Mouse (Mus musculus) retina, embryonic 14.5 days (tissue): ENCODE measurements at regions not wholly inside any gene's neighbourhood (a gene's known extent, or its start where the extent isn't known, plus 50 kb on each side); places are given as distances from the start of the nearest gene placed in this dataset.
"Not testable (repeated sequence)": the region's sequence is repeated elsewhere in the genome, so short reads cannot be mapped to it uniquely, and the experiment has no call there.

Experiments used
- DNase-seq: peaks from one replicate; pipeline ENCODE4 v3.0.0-alpha.2; 2015; ENCODE audit warnings: low spot score

DNA sequence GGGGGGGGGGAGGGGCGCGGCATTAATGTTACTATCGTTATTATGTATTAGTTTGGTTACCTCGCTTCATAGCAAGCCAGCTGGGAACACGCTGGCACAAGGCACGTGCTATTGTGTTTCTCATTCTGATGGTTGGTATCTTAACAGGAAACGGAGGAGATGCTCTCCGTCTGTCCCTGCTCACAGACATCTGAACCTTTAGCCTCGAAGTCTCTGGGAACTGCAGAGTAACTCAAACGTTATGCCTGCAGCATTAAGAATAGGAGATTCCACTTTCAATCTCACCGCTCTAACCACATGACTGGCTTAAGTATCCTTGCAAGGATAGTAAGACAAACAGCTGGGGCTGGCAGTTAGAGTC, 80.0 kb downstream of the Nfkbiz start:
- no peak for DNase-seq

DNA sequence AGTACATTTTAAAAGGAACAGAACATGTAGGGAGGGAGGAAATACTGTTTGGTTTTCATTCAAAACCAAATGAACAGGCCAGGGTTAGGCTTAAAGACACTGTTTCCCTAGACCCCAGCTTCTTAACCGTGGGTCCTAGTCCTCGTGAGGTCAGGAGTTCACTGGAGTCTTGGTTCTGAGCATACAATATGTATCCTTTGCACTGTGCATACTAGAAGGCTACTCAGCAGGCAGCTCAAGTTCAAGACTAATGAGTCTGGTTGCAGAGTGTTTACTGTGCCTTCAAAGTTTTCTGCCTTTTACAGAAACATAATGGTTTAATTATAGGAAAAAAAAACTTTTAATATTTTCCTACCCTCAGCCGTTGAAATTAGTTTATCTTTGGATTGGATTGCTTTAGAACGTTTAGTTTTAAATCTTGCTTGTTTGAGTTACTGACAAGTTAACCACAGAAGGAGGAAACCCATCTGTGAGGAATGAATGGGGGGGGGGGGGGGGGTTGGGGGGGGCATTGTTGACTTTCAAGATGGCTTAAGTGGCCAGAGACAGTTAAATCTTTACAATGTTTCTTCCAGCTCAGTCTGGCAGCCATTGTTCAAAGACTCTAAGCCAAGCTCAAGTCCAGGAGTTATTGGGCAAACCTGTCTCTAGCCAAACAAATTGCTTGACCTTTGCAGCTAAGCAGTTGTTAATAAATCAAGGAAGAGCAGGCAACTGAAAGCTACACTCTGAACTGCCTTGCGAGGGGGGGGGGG, 80.6 kb downstream of the Nfkbiz start:
- DNase-seq = no peak

DNA sequence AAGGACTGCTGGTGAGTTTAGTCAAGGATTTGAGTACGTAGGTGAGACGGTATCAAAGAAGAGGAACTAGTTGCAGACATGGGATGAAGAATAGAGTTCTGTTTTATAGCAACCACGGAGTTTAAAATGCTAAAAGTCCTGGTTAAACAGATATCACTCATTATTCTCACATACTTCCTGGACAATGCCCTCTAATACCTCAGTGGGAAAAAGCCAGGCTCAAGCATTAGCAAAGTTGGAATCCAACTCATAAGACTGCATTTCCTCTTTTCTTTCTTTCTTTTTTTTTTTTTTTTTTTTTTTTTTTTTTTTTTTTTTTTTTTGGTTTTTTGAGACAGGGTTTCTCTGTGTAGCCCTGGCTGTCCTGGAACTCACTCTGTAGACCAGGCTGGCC, 81.3 kb downstream of the Nfkbiz start:
- DNase-seq = not testable (repeated sequence)

DNA sequence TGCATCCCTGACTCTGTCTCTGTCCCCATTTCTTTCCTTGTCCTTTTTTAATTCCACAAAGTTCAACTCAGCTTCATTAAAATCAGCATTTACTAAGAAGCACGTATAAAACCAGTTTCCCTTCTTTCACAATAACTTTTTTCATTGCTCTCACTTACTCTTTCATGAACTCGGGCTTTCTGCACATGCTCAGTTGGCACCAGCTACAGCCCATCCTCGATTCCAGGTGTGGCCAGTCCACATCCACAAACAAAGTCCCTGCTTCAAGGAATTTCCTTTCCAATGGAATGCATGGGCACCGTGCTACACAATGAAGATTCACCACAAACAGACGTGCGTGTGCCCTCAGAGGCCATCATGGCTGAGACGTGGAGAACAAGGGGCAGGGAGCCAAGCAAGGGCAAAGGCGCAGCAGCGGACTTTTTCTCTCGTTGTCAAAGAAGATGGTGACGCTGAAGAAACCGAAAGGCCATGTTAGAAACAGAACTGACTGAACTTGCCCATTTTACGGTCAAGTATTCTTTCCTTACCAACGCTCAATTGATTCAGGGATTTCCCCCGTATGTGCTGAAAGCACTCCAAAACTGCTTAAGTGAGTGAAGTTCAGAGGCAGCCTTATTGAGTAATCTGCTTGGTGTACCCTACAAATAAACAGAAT, 81.8 kb downstream of the Nfkbiz start:
- DNase-seq = no peak

DNA sequence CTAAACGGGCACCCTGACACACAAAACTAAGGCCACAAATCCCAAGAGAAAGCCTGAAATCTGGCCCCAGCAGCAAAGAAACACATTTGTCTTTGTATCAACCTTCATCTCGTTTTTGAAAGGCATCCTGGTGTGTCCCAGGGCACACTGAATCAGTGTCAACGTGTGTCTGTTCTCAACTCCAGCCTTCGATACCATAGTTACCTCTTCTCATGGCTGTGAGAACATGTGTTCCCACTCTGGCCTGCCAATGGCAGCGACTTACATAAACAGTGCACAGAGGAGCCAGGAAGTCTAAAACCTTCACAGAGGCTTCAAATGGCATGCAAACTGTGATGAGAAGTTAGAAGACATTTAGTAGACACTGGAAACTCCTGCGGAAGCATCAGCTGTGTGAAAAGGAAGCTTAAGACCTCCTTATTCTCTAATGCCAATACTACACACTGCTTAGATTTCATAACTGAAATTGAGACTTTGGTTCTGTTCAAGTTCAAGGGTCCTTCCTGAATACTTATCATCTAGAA, 83.3 kb downstream of the Nfkbiz start:
- no peak for DNase-seq

DNA sequence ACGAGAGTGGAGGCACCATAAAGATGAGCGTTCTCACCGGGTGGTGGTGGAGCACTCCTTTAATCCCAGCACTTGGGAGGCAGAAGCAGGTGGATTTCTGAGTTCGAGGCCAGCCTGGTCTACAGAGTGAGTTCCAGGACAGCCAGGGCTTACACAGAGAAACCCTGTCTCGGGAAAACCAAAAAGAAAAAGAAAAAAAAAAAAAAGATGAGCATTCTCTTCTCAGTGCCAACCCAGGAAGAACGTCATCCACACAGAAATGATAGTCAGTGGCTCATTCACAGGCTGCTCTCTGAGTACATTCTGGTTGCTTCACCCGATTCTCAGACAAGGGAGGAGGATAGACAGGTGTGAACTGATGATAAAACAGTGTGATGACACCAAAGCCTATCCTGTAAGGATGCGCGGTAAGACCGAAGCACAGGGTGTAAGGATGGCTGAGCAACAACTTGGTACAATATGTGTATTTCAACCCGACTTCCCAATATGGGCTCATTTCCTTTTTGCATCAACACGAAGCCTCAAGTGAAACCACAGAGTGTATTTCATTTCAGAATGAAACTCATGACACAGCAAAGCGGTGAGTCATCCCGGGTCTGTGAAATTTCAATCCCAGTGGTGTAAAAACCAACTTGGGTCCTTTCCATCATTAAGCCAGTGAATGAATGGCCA, 84.5 kb downstream of the Nfkbiz start:
- no peak for DNase-seq

DNA sequence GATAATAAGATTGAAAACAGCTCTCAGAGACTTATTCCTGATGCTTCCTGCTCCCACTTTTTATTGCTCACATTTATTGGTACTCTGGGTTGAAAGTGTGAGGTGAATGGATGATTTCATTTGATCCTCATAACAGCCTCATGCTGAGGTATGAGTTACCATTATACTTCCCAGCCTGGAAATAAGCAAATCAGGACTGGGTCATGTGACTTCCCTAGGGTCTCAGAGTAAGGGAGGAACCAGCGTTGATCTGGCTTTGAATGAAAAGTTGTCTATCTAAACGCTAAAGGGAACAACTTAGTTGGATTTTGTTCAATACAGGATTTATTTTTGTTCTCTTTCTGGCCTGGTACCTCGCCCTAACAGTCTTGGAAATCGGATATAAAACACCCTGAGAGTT, 85.3 kb downstream of the Nfkbiz start:
- DNase-seq = no peak

DNA sequence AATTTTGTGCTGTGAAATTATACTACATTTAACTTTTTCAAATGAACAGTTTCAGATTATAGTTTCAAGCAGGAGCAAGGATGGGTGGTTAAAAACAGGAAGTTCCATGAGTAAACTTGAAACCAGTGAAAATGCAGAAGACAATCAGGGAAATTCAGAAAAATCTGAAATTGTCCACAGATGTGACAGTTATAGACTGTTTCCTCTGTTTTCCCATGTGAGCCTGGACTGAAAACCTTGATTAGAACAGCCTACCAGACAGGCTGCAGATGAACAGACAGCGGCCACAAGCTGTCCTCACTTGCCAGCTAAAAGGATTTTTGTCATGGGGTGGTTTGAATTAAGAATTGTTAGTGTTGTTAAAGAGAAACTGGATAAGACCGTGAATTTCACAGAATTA, 91.4 kb downstream of the Nfkbiz start:
- no peak for DNase-seq

DNA sequence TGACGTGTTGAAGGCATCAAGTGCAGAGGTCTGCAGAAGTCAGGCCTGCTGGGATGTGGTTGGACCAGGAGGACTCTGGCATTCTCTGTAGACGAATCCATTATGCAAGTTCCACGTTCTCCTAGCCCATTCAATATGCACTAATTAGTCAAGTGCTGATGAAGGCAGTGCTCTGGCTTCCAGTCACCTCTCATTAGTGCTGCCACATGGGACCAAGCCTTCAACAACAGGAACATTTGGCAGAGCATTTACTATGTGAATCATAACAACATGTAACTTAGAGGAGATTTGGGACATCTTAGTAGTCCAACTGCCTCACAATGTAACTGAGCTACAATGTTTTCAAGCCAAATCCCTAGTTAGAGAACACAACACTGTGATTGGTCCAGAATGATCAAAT, 92.5 kb downstream of the Nfkbiz start:
- DNase-seq = peak; percentile 27

DNA sequence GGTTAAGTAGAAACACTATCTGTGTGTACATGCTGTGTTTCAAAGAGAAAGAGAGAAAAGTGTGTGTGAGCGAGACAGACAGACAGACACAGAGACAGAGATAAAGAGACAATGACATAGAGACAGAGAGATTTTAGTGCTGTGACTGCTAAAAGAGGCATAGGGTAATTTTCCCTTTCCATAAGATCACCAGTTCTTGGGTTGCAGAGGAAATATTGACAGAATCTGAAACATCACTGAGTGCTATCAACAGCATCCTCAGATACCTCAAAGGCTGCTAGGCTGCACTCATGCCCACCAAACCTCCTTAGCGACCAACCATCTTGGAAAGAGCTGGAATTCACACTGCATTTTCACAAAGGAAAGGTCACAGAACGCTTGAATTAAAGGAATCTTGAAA, 93.6 kb downstream of the Nfkbiz start:
- DNase-seq = no peak

DNA sequence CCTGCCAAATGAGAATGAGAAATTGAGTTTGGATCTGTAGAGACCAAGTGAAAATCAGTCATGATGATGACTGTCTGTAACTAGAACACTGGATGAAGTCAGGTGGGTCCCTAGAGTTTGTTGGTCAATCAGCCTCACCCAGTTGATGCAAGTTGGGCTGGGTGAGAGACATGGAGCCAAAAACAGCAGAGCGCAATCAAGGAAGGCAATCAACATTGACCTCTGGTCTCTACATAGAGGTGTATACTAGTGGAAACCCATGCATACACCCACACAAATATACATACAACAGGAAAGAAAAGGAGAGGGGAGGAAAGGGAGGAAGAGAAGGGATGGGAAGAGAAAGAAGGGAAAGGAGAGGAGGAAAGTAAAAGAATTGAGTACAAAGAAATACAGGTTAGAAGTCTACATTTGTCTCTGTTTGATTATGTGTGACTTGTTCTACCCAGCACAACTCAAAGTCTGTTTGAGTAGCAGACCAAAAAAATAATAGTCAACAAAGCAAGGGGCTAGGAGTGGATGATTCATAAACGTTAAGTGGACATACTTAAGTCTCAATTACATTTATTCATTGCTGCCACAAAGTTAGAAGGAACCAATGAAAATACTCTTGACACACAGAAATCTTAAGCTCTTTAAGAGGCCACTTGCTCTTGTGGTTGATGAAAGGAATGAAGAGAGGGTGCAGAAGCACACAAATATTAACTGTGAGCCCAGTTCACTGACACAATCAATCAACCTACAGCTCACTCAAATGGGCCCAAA, 97.4 kb downstream of the Nfkbiz start:
- no peak for DNase-seq

DNA sequence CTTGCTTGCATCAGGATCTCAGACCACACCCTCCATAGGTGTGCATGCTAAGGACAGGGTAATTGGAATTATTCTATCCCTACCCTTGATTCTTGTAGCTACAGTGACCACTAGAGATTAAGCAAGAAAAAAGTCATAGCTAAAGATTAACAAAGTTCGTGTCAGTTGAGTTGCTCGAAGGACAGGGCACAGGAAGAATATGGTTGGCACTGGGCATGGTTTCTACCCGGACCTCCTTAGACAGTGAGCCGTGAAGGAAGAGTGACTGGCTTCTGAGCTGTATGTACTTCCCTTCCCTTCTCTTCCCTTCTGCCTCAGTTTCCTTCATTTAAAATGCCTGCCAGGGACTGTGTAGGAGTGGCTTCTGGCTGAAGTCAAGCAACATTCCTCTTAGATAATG, 100.0 kb downstream of the Nfkbiz start:
- DNase-seq = no peak

DNA sequence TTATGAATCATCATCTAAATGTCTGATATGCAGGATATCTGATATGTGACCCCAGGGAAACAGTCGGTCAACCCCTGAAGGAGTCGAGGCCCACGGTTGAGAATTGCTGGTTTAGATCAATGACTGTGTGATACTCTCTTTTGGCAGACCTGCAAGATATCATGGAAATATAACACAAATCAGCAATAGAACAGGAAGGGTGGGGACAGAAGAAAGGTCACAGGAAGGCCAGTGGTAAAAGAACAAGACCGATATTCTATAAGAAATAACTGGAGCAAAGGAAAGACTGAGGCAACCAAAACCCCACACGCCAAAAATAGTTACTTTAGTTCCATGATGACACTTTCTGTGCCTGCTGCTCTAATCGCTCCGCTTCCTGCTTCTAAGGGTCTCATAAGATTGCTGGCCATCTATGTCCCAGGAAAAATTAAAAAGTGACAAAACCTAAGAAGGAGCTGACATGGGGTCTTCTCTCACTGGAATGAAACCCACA, 103.2 kb downstream of the Nfkbiz start:
- no peak for DNase-seq

DNA sequence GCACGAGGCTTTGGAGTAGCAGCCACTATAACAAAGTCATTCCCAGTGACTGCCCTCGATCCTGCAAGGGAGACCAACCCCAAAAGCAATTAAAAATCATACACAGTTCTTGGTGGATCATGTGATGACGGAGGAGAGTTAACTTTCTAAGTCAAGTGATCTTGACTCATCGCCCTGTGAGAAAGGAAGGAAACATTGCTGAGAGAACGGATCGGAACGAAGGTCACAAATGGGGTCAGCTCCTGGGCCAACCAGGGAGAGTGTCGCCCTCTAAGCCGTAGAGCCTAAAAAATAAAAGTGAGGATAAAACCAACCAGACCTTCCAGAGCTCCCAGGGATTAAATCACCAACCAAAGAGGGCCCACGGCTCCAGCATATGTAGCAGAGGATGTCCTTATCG, 104.4 kb downstream of the Nfkbiz start:
- DNase-seq = peak; percentile 23

DNA sequence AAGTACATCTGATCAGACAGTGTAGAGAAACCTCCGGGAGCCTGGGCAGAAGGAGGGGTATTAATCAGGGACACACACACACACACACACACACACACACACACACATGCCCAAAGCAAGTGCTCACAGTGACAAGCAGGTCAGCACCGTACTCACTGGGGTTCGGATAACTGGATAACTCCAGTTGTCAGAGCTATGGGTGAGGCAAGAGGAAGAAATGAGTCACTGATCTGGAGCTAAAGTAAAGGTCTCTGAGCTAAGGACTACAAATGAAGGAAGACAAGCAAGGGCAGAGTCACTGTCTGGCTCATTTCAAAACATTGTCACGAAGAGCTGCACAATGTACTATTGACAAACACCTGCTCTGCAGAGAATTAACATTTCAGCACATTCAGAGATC, 104.9 kb downstream of the Nfkbiz start:
- peak; percentile 54 for DNase-seq

DNA sequence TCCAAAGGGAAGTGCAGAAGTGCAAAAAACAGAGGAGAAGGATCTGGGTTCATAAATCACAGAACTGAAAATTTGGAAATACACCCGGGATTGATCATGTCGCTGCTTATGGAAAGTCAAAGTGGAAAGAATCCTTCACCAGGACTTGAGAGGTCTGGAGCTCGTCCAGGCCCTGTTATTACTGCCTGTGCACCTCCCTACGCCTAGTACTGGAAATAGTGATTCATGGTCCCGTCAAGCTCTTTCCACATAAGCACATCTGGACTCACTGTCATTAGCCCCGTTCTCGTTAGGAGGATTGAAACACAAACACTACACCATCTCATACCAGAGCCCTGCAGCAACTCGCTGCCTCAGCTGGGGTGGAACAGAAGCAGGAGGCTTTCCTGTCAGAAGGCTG, 107.7 kb downstream of the Nfkbiz start:
- no peak for DNase-seq

DNA sequence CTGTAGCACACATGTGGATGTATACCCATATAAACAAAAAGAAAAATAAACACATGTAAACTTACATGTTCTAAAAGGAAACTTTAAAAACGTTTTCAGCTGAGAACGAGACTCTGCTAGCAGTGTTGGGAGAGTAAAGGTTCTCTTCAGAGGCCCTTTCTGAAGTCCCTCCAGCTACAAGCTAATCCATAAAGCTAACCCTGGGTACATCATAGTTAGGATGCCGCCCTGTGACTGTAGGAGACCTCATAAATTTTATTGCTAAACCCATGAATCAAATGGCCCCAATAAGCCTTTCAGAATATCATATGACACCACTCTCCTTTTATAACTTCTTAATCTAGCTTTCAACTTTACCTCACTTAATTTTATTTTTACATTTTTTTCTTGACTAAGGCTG, 112.2 kb downstream of the Nfkbiz start:
- DNase-seq = no peak

DNA sequence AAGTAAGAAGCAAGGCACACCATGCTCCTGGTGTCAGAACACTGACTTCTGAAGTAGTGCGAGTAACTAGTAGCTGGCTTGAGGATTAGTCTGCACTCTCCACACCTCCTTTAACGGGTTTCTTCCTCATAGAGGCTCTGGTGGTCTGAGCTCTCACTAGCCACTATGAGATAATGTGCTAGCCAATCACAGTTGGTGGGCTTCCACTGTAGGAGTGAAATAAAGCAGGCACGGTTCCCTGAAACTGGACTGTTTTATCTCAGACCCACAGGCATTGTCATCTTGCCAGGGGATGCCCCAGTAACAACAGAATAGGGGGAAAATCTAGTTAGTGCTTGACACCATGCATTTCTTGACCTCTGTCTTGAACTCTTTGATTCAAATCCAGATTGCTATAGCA, 118.3 kb downstream of the Nfkbiz start:
- no peak for DNase-seq

DNA sequence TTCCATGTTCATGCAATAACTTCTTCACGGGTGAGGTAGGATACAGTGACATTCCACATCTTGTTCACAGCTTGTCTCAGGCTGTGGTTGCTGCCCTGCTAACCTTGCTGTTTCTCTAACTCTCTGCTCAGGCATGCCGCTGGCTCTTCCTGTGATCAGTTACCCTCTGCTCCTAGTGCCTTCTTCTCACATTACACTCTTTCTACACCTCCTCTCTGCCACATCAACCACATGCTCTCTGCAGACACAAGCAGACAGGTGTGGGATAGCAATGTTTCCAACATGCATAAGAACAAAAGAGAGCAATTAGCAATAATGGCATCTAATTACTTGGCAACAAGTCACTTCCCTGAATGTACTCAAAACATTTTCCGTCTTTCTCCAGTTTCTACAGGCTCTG, 128.7 kb downstream of the Nfkbiz start:
- DNase-seq = no peak

DNA sequence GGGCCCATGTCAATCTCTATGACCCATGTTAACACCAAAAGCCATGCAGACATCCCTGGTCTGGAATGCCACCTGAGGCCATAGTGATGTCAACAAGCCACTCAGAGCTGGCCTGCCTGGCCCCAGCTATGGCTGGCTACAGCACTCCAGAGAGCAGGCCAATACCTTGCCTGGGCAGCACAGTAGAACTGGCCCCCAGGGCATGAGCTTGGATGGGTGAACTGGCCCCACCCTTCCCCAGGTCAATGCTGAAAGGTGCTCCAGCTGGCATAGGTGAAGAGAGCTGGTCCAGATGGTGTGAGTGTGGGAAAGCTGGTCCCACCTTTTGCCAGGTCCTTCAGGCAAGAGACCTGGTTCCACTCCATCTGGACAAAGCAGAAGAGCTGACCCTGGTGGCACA, 132.2 kb downstream of the Nfkbiz start:
- no peak for DNase-seq

DNA sequence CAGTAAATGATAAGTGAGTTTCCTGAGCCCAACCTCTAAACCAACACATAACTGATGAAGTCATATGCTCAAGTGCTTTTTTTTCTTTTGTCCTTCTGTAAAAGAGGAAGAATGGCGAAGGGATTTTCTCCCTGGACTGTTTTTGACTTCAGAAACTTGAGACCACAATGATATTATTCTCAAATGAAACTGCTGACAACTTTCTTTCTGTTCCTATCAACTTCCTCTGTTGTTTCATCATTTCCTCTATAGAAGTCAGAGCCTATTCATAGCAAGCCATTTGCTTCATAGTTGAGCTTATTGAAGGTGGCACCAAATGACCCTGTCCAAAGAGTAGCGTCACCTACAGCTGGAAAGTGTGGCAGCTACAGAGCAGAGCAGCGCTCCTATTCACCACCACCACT, 140.2 kb downstream of the Nfkbiz start:
- DNase-seq = no peak

DNA sequence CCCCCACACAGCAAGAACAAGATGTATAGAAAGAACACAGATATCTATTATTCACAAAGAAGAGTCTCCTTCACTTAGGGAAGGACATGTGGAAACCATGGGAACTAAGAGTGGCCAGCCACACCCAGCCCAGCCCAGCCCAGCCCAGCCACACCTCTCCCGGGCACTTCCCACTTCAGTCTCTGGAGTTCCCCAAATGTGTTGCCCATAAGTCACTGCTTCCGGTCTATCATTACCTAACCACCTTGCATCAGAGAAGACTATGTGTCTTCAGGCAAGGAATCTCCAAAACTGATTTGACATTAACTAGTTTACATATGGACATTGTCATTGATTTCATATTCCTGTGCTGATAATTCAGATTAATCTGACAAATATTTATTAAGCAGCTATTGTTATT, 147.6 kb downstream of the Nfkbiz start:
- DNase-seq = no peak
